Mouse (Mus musculus) kidney, postnatal 25 days (tissue): ENCODE measurements around the gene Pax5.

Source experiments
- DNase-seq, 2 experiments: peaks; one replicate each; pipeline ENCODE4 v3.0.0; 2021; ENCODE audit warnings: mixed read lengths in 2 of 2

Gene Pax5

GRCm38 (mm10) chr4:44664767-44665056 lies 45.6 kb downstream of the Pax5 start:
- DNase-seq, result no peak

GRCm38 (mm10) chr4:44664004-44664766 lies 46.1 kb downstream of the Pax5 start:
- no peak for DNase-seq

GRCm38 (mm10) chr4:44663489-44663888 lies 46.8 kb downstream of the Pax5 start:
- DNase-seq, result no peak

- no peak for DNase-seq
Measured at GRCm38 (mm10) chr4:44645181-44645580, 65.1 kb downstream of the Pax5 start.

GRCm38 (mm10) chr4:44641831-44642587 lies 68.3 kb downstream of the Pax5 start:
- DNase-seq, result no peak

- no peak for DNase-seq
Measured at GRCm38 (mm10) chr4:44635618-44636017, 74.7 kb downstream of the Pax5 start.

GRCm38 (mm10) chr4:44633694-44634524 lies 76.4 kb downstream of the Pax5 start:
- DNase-seq, result no peak

GRCm38 (mm10) chr4:44630059-44630458 lies 80.2 kb downstream of the Pax5 start:
- DNase-seq, result no peak

GRCm38 (mm10) chr4:44627890-44628289 lies 82.4 kb downstream of the Pax5 start:
- DNase-seq, result no peak

GRCm38 (mm10) chr4:44625108-44625424 lies 85.2 kb downstream of the Pax5 start:
- DNase-seq, result no peak

GRCm38 (mm10) chr4:44624232-44625107 lies 85.8 kb downstream of the Pax5 start:
- no peak for DNase-seq

GRCm38 (mm10) chr4:44623435-44623727 lies 86.9 kb downstream of the Pax5 start:
- DNase-seq, result no peak

GRCm38 (mm10) chr4:44622682-44623434 lies 87.4 kb downstream of the Pax5 start:
- no peak for DNase-seq

- DNase-seq, result no peak
Measured at GRCm38 (mm10) chr4:44620241-44620640, 90.0 kb downstream of the Pax5 start.

- no peak for DNase-seq
Measured at GRCm38 (mm10) chr4:44614066-44614667, 96.1 kb downstream of the Pax5 start.

- peak in 1 of 2 experiments; percentile 8 for DNase-seq
Measured at GRCm38 (mm10) chr4:44612392-44612791, 97.9 kb downstream of the Pax5 start.

- no peak for DNase-seq
Measured at GRCm38 (mm10) chr4:44605453-44605852, 104.8 kb downstream of the Pax5 start.

GRCm38 (mm10) chr4:44602257-44602801 lies 108.0 kb downstream of the Pax5 start:
- DNase-seq, result peak; percentile 70 to 86

- peak; percentile 52 to 68 for DNase-seq
Measured at GRCm38 (mm10) chr4:44601370-44601769, 108.9 kb downstream of the Pax5 start.

GRCm38 (mm10) chr4:44600875-44601274 lies 109.4 kb downstream of the Pax5 start:
- DNase-seq, result peak in 1 of 2 experiments; percentile 4

- DNase-seq, result no peak
Measured at GRCm38 (mm10) chr4:44597965-44598364, 112.3 kb downstream of the Pax5 start.
